Mouse (Mus musculus) midbrain, embryonic 13.5 days (tissue): Measurements from ENCODE around the gene Fkbp10. TPM values are rescaled to one million over a fixed set of nuclear protein-coding genes. Genes with fewer than 3 reads are reported as not detected.
A peak's percentile ranks its signal among the peaks of the same experiment; 100 is the strongest.

Experiments
- ATAC-seq: fragments of 200-750 bp; cut with Nextera tagmentation; 2 replicates; pipeline ENCODE4 v1.8.0; 2017; ENCODE audit warnings: mild to moderate bottlenecking, moderate TSS enrichment, moderate library complexity
- H3K27ac ChIP-seq: fragments of 300-500 bp; sonication (generic); 2 replicates; pipeline ENCODE4 v1.5.1; 2015; ENCODE audit warnings: inconsistent platforms, mild to moderate bottlenecking, moderate library complexity
- H3K27me3 ChIP-seq: fragments of 300-500 bp; sonication (generic); 2 replicates; pipeline ENCODE4 v1.6.1; 2015; ENCODE audit warnings: mild to moderate bottlenecking, inconsistent platforms
- H3K36me3 ChIP-seq: fragments of 300-500 bp; sonication (generic); 2 replicates; pipeline ENCODE4 v1.6.1; 2015; ENCODE audit warnings: mild to moderate bottlenecking, inconsistent platforms
- H3K4me1 ChIP-seq: fragments of 300-500 bp; sonication (generic); replicated peaks from 2 replicates; pipeline ENCODE4 v1.6.1; 2015; ENCODE audit warnings: inconsistent platforms
- H3K4me2 ChIP-seq: fragments of 300-500 bp; sonication (generic); replicated peaks from 2 replicates; pipeline ENCODE4 v1.6.1; 2015; ENCODE audit warnings: moderate library complexity, mild to moderate bottlenecking, inconsistent platforms
- H3K4me3 ChIP-seq: fragments of 300-500 bp; sonication (generic); replicated peaks from 2 replicates; pipeline ENCODE4 v1.5.1; 2015; ENCODE audit warnings: mild to moderate bottlenecking, inconsistent platforms
- H3K9ac ChIP-seq: fragments of 300-500 bp; sonication (generic); replicated peaks from 2 replicates; pipeline ENCODE4 v1.6.1; 2015; ENCODE audit warnings: mild to moderate bottlenecking, inconsistent platforms
- H3K9me3 ChIP-seq: fragments of 300-500 bp; sonication (generic); 2 replicates; pipeline ENCODE4 v1.6.1; 2016; ENCODE audit warnings: mild to moderate bottlenecking, inconsistent platforms
- WGBS: fragments of 180-500 bp; shearing (Covaris S2); methylation state at CpG from one replicate; pipeline ENCODE4 v1.1.7; 2015; 5-methylcytosine and 5-hydroxymethylcytosine counted together
- polyA plus RNA-seq: library from polyadenylated mRNA; unstranded; fragments of >200 nt; fragmentation: Nextera tagmentation; extraction: Ambion mirVana; gene quantifications from 2 replicates; pipeline ENCODE4 v1.2.1, GENCODE M21; 2015

The Fkbp10 gene
- polyA plus RNA-seq: 16.4 and 19.9 TPM in 2 replicates

DNA sequence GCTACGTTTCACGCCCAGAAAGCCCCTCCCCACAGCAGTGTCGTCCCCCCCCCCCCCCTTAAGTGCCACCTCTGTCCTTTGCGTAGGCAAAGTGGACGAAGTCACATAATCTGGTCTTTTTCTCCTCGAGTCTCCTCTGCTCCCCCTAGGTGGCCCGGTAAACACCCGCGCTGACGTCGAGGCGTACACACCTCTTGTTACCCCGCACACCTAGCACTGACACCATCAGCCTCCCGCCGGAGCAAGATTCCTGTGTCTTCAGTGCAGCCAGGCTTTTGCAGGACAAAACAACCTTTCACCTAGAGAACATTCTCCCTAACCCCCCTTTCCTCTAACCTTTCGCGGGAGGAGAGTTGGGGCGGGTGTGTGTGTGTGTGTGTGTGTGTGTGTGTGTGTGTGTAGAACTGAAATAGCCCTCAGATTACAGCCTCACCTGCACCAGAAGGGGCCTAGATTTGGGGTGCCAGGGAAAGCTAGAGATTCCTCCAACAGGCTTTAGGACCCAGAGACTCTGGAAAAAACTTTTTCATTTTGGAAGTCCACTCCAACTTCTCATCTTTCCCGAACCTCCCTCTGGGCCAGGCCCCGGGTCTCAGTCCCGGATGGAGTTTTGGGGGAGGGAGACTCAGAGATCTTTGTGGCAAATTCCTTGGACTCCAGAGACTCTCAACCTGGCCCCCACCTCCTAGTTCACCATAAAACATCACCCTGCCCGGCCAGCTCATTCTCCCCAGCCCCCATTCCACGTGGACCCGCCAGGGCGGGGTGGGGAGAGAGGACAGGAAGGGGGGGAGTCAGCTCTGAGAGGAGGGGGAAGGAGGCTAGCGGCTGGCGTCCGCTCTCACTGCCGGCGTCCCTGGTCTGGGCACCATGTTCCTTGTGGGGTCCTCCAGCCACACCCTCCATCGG, at the start of gene Fkbp10:
Fkbp10 (plus strand) TSS at position 784 of the 909 bp plus-strand sequence.
- peak within 1 kb of the TSS; percentile 62 for H3K4me3 ChIP-seq
- ATAC-seq: peak; percentile 44
- WGBS: under 1% methylated on average over 28 of the region's 31 CpGs
- H3K4me2 ChIP-seq: peak within 1 kb of the TSS; percentile 64
- H3K27me3 ChIP-seq: peaks cover 37% of the 10 kb centered on the region
- H3K36me3 ChIP-seq: no peaks in the 10 kb centered on the region
- H3K4me1 ChIP-seq: peaks cover 33% of the 10 kb centered on the region
- peak within 1 kb of the TSS; percentile 74 for H3K27ac ChIP-seq
- H3K9me3 ChIP-seq: no peaks in the 10 kb centered on the region
- peak within 1 kb of the TSS; percentile 75 for H3K9ac ChIP-seq

DNA sequence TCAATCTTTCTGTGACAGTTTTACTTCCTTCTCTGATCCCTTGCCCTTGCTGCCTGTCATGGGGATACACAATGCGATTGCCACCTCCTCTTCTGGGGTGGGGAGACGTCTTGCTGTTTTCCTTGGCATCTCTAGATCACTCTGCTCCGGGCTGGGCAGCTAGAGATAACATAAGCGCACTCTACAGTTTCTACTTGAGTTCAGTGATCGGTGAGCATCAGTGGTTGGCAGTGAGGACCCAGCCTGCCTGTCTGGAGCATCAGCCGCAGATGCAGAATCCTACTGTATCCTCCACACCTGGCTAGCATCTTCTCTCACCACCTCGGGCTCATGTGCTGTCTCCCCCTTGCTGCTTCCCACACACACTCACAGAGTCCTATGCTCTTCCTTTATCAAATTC, 46.4 kb upstream of the Fkbp10 start:
- Histone ChIP-seq H3K4me1 (peaks cover 6% of the 10 kb centered on the region; the same call in 1 of the 2 replicates), H3K9ac (no peak overlapping the region), H3K9me3 (no peaks in the 10 kb centered on the region), H3K27ac (no peak overlapping the region), H3K4me2 (no peak overlapping the region), H3K36me3 (peaks cover 42% of the 10 kb centered on the region), H3K27me3 (no peaks in the 10 kb centered on the region), H3K4me3 (no peak overlapping the region)
- ATAC-seq: no peak
- WGBS: 87% methylated on average over 7 of the region's 7 CpGs

DNA sequence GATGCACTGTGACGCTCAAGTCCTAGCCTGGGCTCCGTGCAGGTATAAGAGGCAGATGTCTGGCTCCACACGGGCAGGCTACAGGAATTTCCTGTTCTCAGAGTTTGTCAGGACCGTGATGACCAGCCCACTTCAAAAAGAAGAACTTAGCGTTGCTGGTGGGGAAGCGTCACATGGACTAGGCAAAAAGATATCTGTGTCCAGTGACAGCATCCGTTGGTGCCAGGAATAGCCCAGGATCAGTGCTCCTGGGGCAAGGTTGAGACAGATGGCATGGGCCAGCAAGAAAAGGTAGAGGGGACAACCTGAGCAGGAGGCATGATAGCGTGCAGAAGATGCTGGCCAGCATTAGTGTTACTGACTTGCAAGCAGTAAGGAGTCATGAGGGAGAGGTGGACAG, 45.7 kb upstream of the Fkbp10 start:
- WGBS: 87% methylated on average over 8 of the region's 8 CpGs
- H3K9ac ChIP-seq: 0 out of 2 replicates have a peak overlapping the region, but pooled peaks have one; percentile 14
- ATAC-seq: no peak
- peaks cover 46% of the 10 kb centered on the region for H3K36me3 ChIP-seq
- H3K27me3 ChIP-seq: no peaks in the 10 kb centered on the region
- H3K27ac ChIP-seq: no peak overlapping the region
- H3K4me1 ChIP-seq: peaks cover 6% of the 10 kb centered on the region; the same call in 1 of the 2 replicates
- no peak overlapping the region for H3K4me3 ChIP-seq
- H3K9me3 ChIP-seq: no peaks in the 10 kb centered on the region
- H3K4me2 ChIP-seq: no peak overlapping the region

DNA sequence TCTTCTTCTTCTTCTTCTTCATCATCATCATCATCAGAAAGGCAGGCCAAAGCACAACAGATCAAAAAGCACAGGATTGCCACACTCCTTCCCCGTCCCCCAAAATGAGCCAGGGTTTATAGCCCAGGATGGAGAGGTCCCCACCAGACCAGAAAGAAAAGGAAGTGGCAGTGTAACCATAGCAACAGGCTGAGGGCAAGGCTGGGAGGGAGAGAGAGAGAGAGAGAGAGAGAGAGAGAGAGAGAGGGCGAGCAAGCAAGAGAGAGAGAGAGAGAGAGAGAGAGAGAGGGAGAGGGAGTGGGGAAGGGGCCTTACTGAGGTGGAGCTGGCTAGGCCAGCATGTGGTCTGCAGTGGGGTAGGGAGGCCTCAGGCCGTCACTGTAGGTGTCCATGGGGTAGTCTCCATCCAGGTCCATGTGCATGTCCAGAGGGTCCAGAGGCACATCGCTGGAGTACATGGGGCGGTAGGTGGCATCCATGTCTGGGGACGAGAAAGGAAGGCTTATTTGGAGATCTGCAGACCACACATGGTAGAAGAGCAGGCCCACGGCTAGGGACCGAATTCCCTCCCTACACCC, 43.4 kb upstream of the Fkbp10 start:
- no peak overlapping the region for H3K4me2 ChIP-seq
- WGBS: 63% methylated on average over 7 of the region's 8 CpGs
- no peak overlapping the region for H3K4me3 ChIP-seq
- peak; percentile 37; the same call in 1 of the 2 replicates for ATAC-seq
- H3K9me3 ChIP-seq: no peaks in the 10 kb centered on the region
- no peaks in the 10 kb centered on the region for H3K27me3 ChIP-seq
- H3K4me1 ChIP-seq: peaks cover 6% of the 10 kb centered on the region; the same call in 1 of the 2 replicates
- no peak overlapping the region for H3K9ac ChIP-seq
- H3K36me3 ChIP-seq: peaks cover 64% of the 10 kb centered on the region
- H3K27ac ChIP-seq: no peak overlapping the region

DNA sequence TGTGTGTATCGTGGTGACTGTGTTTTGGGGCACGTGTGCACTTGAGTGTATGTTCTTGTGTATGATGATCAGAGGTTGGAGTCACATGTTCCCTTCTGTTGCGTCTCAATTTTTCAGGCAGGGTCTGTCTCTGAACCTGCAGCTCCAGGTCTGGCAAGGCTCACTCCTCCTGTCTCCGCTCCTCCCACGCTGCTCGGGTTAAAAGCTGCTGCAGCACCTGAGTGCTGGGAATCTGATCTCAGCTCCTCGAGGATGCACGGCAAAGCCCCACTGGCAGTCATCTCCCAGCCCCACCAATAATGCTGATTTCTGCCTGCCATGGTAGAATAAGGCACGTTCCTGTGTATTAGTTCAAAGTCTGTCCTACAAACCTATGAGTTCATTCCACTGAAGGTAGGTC, 40.4 kb upstream of the Fkbp10 start:
- H3K9ac ChIP-seq: no peak overlapping the region
- WGBS: 89% methylated on average over 9 of the region's 9 CpGs
- peaks cover 86% of the 10 kb centered on the region for H3K36me3 ChIP-seq
- H3K9me3 ChIP-seq: no peaks in the 10 kb centered on the region
- peaks cover 6% of the 10 kb centered on the region; the same call in 1 of the 2 replicates for H3K4me1 ChIP-seq
- no peak for ATAC-seq
- no peak overlapping the region for H3K27ac ChIP-seq
- no peak overlapping the region for H3K4me3 ChIP-seq
- no peaks in the 10 kb centered on the region for H3K27me3 ChIP-seq
- H3K4me2 ChIP-seq: no peak overlapping the region

DNA sequence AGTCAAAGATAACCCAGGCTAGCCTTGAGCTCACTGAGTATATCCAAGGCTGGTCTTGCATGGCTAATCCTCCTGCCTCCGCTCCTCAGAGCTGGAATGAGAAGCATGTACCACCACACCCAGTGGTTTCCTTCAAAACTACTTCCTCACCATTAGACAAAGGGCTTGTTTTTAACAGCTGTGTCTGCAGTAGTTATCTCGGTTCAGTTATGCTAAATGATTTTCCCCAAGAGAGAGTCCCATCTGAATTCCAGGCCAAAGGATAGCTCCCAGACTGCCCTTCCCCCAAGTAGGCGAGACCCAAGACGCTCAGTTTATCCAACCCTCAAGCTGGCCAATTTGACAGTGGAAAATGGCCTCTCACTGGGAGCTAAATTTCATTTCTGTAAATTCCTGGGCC, 39.5 kb upstream of the Fkbp10 start:
- Histone ChIP-seq H3K27ac (no peak overlapping the region), H3K27me3 (no peaks in the 10 kb centered on the region), H3K9ac (no peak overlapping the region), H3K9me3 (no peaks in the 10 kb centered on the region), H3K4me3 (no peak overlapping the region), H3K36me3 (peaks cover 88% of the 10 kb centered on the region), H3K4me1 (peaks cover 6% of the 10 kb centered on the region; the same call in 1 of the 2 replicates), H3K4me2 (no peak overlapping the region)
- 81% methylated on average over 4 of the region's 4 CpGs for WGBS
- ATAC-seq: no peak

DNA sequence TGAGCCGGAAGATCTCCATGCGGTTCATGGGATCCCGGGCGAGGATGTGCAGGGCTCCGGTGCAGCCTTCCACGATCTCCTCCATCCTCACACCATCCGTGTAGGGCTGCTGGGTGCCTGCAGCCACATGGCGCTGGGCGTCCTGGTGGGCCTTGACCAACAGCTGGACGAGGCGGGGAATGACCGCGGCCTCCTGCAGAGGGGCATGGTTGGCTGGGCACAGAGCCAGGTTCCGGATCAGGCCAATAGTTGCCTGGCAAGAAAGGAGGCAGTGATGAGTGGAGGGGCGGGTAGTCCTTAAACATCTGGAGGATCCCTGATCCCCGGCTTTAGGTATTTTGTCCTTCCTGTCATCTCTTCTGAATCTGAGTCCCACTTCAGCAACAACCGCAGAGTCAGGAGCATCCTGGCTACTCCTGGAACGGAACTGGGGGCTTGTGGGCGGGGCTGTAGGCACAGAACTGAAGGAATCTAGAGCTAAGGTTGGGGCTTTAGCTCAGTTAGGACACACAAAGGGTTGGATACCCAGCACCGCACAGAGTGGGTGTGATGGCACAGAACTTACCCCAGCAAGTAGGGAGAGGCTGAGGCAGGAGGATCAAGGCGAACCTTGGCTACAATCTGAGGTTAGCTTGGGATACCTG, 38.6 kb upstream of the Fkbp10 start:
- no peak overlapping the region for H3K4me3 ChIP-seq
- no peak overlapping the region for H3K9ac ChIP-seq
- H3K27ac ChIP-seq: no peak overlapping the region
- whole genome bisulfite sequencing: 88% methylated on average over 21 of the region's 21 CpGs
- peaks cover 5% of the 10 kb centered on the region; the same call in 1 of the 2 replicates for H3K4me1 ChIP-seq
- H3K9me3 ChIP-seq: no peaks in the 10 kb centered on the region
- no peak for ATAC-seq
- H3K36me3 ChIP-seq: peaks cover 88% of the 10 kb centered on the region
- no peak overlapping the region for H3K4me2 ChIP-seq
- H3K27me3 ChIP-seq: no peaks in the 10 kb centered on the region

DNA sequence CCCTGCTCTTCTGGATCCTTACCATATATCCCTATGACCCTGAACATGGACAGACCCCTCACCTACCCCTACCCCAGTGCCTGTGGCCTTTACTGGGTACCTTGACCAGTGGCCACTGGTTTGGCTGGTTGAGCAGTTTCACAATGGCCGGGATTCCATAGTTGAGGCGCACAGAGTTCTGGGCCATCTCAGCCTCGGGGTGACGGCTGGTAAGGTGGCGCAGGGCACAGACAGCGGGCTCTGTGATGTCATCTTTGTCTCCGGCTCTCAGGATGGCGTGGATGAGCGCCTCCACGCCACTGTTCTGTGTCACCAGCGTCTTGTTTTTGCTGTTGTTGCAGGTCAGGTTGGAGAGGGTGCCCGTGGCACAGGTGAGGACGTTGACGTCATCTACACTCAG, 37.5 kb upstream of the Fkbp10 start:
- H3K27ac ChIP-seq: no peak overlapping the region
- no peaks in the 10 kb centered on the region for H3K27me3 ChIP-seq
- no peaks in the 10 kb centered on the region for H3K9me3 ChIP-seq
- no peaks in the 10 kb centered on the region for H3K4me1 ChIP-seq
- no peak overlapping the region for H3K4me2 ChIP-seq
- WGBS: 96% methylated on average over 14 of the region's 14 CpGs
- no peak overlapping the region for H3K4me3 ChIP-seq
- peaks cover 89% of the 10 kb centered on the region for H3K36me3 ChIP-seq
- no peak overlapping the region for H3K9ac ChIP-seq
- ATAC-seq: no peak

DNA sequence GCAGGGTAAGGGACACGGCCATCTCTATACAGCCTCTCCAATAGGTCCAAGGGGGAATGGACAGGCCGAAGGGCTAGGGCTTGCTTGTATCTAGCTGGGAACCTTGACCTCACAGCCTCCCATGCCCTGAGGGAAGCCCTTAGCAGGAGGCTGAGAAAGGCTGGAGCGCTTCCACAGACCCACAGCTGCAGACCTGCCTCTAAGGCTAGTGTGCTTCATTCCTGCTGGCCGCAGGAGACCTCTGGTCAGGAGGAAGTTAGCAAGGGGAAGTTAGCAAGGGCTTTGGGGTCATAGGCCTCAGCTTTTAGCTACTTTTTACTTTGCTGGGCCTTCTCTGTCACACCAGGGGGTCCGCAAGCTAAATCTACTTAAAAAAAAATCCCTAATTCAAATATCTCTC, 37.1 kb upstream of the Fkbp10 start:
- Histone ChIP-seq H3K36me3 (peaks cover 89% of the 10 kb centered on the region), H3K9me3 (no peaks in the 10 kb centered on the region), H3K4me2 (no peak overlapping the region), H3K27ac (no peak overlapping the region), H3K9ac (no peak overlapping the region), H3K4me1 (no peaks in the 10 kb centered on the region), H3K4me3 (no peak overlapping the region), H3K27me3 (no peaks in the 10 kb centered on the region)
- no peak for ATAC-seq
- 84% methylated on average over 5 of the region's 5 CpGs for WGBS

DNA sequence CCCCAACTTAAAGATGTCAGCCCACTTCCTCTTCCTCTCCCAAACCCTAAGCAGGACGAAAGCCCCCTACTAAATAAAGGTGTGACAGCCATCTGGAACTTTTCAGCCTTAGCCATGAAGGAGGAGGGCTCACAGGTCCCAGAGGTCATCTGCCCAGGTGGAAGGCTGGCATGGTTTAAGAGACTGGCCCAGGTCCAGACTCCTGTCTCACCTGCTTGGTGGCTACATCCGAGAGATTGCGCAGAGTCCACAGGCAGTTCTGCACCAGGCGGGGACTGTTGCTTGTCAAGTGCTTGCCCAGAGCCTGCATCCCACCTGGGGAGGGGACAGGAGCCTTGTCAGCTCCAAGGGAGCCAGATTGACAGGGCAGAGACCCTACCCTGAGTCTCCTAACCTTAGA, 36.2 kb upstream of the Fkbp10 start:
- H3K9ac ChIP-seq: no peak overlapping the region
- H3K27me3 ChIP-seq: no peaks in the 10 kb centered on the region
- H3K27ac ChIP-seq: no peak overlapping the region
- ATAC-seq: no peak
- H3K4me3 ChIP-seq: no peak overlapping the region
- 95% methylated on average over 4 of the region's 4 CpGs for WGBS
- H3K4me2 ChIP-seq: no peak overlapping the region
- no peaks in the 10 kb centered on the region for H3K9me3 ChIP-seq
- H3K36me3 ChIP-seq: peaks cover 89% of the 10 kb centered on the region
- no peaks in the 10 kb centered on the region for H3K4me1 ChIP-seq

DNA sequence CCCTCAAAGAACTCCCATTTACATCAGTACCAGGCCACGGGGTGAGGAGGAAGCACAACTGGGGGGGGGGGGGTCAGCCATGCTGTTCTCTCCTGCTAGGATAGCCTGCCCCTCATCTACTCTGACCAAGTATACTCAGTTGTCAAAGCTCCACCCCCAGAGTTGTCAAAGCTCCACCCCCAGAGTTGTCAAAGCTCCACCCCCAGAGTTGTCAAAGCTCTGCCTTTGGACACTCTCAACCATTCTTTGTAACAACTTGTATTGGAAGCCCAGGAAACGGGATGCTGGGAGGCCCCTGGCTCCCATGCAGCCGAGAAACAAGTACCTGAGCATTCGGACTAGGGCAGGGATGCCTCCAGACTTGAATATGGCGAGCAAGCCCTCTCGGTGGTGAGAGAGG, 32.8 kb upstream of the Fkbp10 start:
- Histone ChIP-seq H3K9ac (no peak overlapping the region), H3K9me3 (no peaks in the 10 kb centered on the region), H3K27me3 (no peaks in the 10 kb centered on the region), H3K36me3 (peaks cover 82% of the 10 kb centered on the region), H3K27ac (no peak overlapping the region), H3K4me1 (no peaks in the 10 kb centered on the region), H3K4me3 (no peak overlapping the region), H3K4me2 (no peak overlapping the region)
- no peak for ATAC-seq
- WGBS: 86% methylated on average over 6 of the region's 6 CpGs

DNA sequence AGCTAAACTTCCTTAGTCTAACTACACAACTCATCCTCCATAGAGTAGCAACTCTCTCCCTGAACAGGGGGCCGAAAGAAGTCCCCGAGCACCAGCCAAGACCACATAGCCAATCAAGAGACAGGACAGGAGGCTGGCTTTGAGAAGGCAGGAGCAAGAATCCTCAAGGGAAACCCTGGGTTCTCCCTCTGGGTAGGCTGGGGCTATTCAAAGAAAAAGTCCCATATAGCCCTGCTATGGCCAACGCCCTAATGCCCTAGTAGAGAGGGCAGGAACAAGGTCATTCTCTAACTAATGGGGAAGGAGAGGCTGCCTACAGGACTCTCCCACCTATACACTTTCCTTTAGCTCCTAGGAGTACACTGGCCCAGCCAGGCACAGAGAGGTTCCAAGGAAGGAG, 30.5 kb upstream of the Fkbp10 start:
- H3K4me1 ChIP-seq: peaks cover 12% of the 10 kb centered on the region
- ATAC-seq: no peak

More for the DNA sequence above, 30.5 kb upstream of the Fkbp10 start:
- Histone ChIP-seq H3K27ac (no peak overlapping the region), H3K4me3 (no peak overlapping the region), H3K36me3 (peaks cover 62% of the 10 kb centered on the region), H3K9me3 (no peaks in the 10 kb centered on the region), H3K9ac (no peak overlapping the region), H3K27me3 (no peaks in the 10 kb centered on the region), H3K4me2 (no peak overlapping the region)
- WGBS: 86% methylated on average over 3 of the region's 3 CpGs
